Mouse (Mus musculus) mesoderm, embryonic 11.5 days (tissue): ENCODE data around the gene Ptpn12.
"Not testable (repeated sequence)": the region's sequence is repeated elsewhere in the genome, so short reads cannot be mapped to it uniquely, and the experiment has no call there.

Source experiments
- DNase-seq: peaks from one replicate; pipeline ENCODE4 v3.0.0-alpha.2; 2012; ENCODE audit warnings: low read depth, low spot score

Ptpn12 gene

DNA sequence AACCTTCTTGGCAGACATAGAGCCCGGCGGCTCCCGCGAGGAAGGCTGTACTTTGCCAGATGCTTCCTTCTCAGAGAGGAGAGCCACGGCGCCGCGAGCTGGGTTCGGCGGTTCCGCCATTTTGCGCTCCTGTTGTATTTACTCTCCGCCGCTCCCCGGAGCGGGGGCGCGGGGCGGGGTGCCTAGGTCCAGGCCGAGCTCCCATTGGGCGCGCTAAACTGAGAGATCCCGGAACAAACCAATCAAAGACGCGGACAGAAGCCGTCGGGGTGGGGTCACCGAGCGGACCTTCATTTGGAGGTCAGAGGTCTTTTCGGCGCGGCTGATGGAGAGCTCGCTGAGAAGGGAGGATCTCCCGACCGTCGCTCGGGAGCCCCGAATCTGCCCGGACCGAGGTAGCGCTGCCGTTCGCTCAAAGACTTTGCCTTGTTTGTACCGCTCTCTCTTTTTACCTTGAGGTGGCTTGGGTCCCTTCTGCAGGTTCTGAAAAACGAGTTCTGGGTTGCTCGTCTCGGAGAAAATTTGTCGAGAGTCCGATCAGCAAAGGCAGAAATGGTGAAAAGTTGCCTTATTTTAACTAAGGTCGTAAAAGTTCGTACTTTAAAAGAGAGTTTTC is 103.9 kb downstream of the Ptpn12 start:
- peak; percentile 97 for DNase-seq

DNA sequence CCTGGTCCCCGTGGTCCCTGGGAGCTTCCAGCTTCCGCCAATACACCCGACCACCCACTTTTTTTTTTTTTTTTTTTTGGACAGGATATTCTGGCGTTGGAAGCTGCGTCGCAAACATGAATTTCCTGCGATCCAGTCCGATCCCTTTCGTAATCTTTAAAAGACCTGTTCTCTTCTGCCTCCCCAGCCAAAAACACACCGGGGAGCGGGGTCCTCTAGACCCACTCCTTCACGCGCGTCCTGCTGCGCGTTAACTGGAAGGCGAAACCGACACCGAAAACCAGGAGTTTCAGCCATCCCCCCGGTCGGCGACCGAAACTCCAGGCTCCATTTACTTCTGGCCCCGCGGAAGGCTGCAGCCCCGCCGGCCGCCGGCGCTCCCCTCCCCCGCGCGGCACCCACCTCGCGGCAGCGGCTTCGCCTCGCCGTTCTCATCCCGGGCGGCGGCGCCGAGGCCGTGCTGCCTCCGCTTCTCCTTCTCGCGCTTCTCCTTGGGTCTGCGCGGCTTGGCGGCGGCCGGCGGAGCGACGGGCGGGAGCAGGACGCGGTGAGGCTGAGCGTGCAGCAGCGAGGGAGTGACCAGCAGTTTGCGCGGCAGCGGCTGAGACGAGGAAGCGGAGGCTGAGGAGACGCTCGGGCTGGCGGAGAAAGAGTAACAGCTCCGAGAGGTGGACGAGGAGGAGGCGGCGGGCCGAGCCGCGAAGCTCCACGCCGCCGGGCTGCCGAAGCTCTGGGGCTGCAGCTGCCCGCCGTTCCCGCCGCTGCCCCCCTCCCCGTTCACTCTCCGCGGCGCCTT is 104.7 kb downstream of the Ptpn12 start:
- peak; percentile 57 for DNase-seq

GRCm38 (mm10) chr5:20950516-20950854 is 105.2 kb downstream of the Ptpn12 start:
- no peak for DNase-seq

- DNase-seq = no peak
Observed at GRCm38 (mm10) chr5:20950093-20950492, 105.6 kb downstream of the Ptpn12 start.

DNA sequence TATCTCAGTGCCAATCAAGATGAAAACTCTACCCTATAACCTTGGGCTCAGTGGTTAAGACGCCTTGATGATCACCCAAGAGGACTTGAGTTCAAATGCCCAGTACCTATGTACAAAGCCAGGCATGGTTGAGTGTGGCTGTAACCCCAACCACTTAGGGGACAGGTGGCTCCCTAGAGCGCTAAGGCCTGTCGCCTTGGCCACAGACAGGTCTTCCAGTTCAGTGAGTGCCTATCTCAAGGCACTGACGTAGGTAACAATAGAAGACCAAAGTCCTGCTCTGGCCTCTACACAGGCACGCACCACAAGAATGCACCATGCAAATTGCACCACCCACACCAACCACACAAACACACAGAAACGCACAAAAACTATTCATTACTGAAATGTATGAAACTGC is 108.8 kb downstream of the Ptpn12 start:
- no peak for DNase-seq

DNA sequence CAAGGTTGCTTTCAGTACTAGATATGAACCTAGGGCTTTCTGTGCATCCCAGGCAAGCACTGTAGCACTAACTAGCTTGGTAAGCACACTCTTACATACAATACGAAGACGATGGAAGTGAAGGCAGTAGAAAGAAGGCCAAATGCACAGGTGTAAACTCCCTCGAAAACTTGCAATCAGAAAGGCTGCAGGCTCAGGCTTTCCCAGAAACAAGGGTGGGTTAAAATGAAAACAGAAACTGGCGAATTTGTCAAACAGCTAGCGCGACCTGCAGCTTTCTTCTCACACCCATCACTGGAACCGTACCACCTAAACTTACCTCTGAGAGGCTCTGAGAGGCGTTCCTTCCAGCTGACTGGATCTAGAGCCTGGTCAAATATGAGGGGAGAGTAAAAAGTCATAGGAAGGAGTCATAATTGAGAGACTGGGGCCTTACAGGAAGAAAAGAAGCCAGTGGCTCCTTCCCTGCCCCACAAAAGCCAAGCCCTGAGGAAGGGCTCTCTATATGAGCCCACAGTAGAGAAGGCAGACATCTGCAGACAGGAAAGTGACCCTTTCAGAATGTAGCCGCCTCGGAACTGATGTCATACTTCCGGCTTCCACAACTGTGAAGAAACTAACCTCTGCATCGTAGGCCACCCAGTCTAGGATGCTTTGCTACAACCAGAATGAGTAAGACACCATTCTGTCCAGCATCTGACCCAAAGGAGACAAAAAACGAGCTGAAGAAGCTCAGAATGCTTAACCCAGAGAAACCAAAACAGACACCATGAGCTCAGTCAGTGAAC is 110.6 kb downstream of the Ptpn12 start:
- no peak for DNase-seq

DNA sequence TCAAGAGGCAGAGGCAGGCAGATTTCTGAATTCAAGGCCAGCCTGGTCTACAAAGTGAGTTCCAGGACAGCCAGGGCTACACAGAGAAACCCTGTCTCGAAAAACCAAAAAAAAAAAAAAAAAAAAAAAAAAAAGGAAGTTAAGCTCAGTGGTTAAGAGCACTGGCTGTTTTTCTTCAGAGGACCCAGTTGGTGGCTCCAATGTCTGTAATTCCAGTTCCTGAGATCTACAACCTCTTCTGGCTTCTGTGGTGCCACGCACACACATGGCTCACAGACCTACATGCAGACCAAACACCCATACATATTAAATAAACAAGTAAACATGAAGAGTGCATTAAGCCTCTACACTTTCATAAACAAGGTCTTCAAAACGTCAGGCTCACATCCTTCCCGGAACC is 111.9 kb downstream of the Ptpn12 start:
- DNase-seq = not testable (repeated sequence)

DNA sequence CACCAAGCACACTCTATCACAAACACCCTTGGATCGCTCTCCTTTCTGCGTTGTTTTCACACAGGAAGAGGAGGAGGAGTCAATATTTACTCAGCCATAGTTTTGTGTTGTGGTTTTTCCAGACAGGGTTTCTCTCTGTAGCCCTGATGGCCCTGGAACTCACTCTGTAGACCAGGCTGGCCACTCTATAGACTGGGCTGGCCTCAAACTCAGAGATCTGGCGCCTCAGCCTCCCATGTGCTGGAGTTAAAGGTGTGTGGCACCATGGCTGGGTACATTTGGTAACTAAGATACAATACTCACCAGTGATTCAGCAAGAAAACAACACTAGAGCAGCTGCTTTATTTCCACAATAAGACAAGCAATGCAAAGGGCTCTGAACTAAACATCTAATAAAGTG is 113.2 kb downstream of the Ptpn12 start:
- DNase-seq = no peak

DNA sequence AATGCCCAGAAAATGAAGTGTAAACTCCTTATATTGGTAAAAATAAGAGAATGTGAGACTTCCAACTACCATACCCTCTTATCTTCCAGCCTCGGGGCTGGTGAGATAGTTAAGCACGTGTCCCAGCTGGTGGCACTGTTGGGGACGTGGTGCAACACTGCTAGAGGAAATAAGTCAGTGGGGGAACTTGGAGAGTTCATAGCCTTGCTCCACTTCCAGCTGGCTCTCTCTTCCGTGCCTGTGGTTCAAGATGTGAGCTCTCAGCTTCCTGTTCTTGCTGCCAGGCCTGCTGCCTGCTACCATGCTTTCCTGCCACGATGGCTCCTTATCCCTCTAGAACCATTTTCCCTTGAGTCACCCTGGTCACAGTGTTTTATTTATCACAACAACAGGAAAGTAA is 114.5 kb downstream of the Ptpn12 start:
- DNase-seq = no peak

GRCm38 (mm10) chr5:20940696-20941095 is 115.0 kb downstream of the Ptpn12 start:
- DNase-seq = no peak

GRCm38 (mm10) chr5:20940040-20940571 is 115.6 kb downstream of the Ptpn12 start:
- DNase-seq = no peak

DNA sequence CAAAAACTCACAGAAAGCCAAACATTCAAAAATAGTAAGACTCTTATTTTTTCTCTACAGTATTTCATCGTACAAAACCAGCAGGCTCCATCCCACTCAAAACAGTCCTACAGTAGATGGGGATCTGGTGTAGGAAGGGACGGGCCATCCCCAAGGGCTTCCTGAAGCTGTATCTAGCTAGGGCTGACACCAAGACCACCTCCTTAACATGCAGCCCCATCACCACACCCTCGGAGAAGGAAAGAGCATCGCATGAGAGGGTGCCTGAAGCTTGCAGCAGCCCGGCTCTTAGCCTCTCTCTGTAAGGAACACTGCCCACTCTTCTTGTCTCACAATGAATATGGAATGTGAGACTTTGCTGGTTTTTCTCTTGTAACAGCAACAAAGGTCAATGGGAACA is 117.2 kb downstream of the Ptpn12 start:
- no peak for DNase-seq
